Mouse (Mus musculus) heart, embryonic 13.5 days (tissue): ENCODE measurements around the gene Nenf. TPM values are rescaled to one million over a fixed set of nuclear protein-coding genes. Genes with fewer than 3 reads are reported as not detected.

Experiments used
- ATAC-seq: fragments of 200-750 bp; cut with Nextera tagmentation; 2 replicates; pipeline ENCODE4 v1.8.0; 2017; ENCODE audit warnings: moderate TSS enrichment; ENCODE audit not compliant: insufficient number of reproducible peaks, low FRiP score, low TSS enrichment; ENCODE audit errors: extremely low read depth
- H3K27ac ChIP-seq: fragments of 300-500 bp; sonication (generic); replicated peaks from 2 replicates; pipeline ENCODE4 v1.5.1; 2015; ENCODE audit warnings: moderate library complexity, mild to moderate bottlenecking, inconsistent platforms
- H3K27me3 ChIP-seq: fragments of 300-500 bp; sonication (generic); replicated peaks from 2 replicates; pipeline ENCODE4 v1.6.1; 2015; ENCODE audit warnings: mild to moderate bottlenecking, inconsistent platforms
- H3K36me3 ChIP-seq: fragments of 300-500 bp; sonication (generic); 2 replicates; pipeline ENCODE4 v1.6.1; 2015; ENCODE audit warnings: mild to moderate bottlenecking, inconsistent platforms
- H3K4me1 ChIP-seq: fragments of 300-500 bp; sonication (generic); 2 replicates; pipeline ENCODE4 v1.6.1; 2015; ENCODE audit warnings: inconsistent platforms
- H3K4me2 ChIP-seq: fragments of 300-500 bp; sonication (generic); 2 replicates; pipeline ENCODE4 v1.6.1; 2015; ENCODE audit warnings: inconsistent platforms, mild to moderate bottlenecking, moderate library complexity
- H3K4me3 ChIP-seq: fragments of 300-500 bp; sonication (generic); 2 replicates; pipeline ENCODE4 v1.5.1; 2015; ENCODE audit warnings: moderate library complexity, mild to moderate bottlenecking, inconsistent platforms
- H3K9ac ChIP-seq: fragments of 300-500 bp; sonication (generic); 2 replicates; pipeline ENCODE4 v1.6.1; 2015; ENCODE audit warnings: inconsistent platforms, mild to moderate bottlenecking, moderate library complexity
- H3K9me3 ChIP-seq: fragments of 300-500 bp; sonication (generic); 2 replicates; pipeline ENCODE4 v1.6.1; 2016; ENCODE audit warnings: inconsistent platforms
- WGBS: fragments of 180-500 bp; shearing (Covaris S2); methylation state at CpG from one replicate; pipeline ENCODE4 v1.1.7; 2015; ENCODE audit warnings: mixed read lengths; 5-methylcytosine and 5-hydroxymethylcytosine counted together
- polyA plus RNA-seq: library from polyadenylated mRNA; unstranded; fragments of >200 nt; fragmentation: Nextera tagmentation; extraction: Ambion mirVana; gene quantifications from 2 replicates; pipeline ENCODE4 v1.2.1, GENCODE M21; 2015

Nenf gene
- polyA plus RNA-seq, 1 experiment from 2014 or later, result 98.9 TPM

GRCm38 (mm10) chr1:191282319-191282718, 35.7 kb downstream of the Nenf start:
- Histone ChIP-seq H3K27me3 (no peaks in the 10 kb centered on the region; the same call in 1 of the 2 replicates), H3K4me3 (no peak overlapping the region), H3K27ac (no peak overlapping the region), H3K4me2 (no peak overlapping the region), H3K36me3 (no peaks in the 10 kb centered on the region), H3K9ac (no peak overlapping the region), H3K9me3 (no peaks in the 10 kb centered on the region), H3K4me1 (peaks cover 9% of the 10 kb centered on the region)
- 86% methylated on average over 1 of the region's 1 CpGs for WGBS
- ATAC-seq, result no peak

DNA sequence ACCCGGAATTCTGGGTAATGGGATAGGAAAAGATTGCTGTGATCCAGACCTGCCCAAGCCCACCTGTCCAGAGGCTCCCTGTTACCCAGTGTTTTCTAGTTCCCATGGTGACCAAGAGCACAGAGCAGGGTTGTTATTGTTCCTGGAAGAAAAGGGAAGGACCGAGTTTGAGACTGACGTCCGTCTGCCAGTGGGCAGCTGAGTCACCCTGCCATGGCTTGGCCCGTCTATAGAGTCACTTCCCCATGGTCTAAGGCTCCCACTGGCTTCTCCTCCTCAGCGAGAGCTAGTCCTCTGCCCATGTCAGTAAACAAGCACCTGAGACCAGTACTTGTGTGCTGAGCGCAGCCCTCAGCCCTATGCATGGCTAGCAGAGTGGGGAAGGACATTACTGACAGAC, 36.8 kb downstream of the Nenf start:
- no peaks in the 10 kb centered on the region for H3K36me3 ChIP-seq

DNA sequence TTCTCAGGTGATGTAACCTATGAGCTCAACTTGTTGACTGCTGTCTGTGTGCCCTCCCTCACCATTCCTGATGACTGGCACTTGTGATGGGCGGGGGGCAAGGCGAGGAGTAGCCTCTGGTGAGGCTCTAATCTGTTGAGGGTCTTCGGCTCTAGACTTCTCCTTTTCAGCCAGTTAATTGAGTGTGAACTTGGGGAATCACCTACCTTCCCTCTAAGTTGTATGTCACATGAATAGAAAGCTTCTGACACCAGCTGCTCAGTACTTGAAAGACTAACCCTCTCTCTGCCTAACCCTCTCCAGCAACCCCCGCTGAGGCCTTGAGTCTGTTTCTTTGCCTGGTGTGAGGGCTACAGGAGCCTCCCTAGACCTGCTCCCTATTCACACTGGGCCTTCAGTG, 39.7 kb downstream of the Nenf start:
- Histone ChIP-seq H3K9me3 (no peaks in the 10 kb centered on the region), H3K36me3 (no peaks in the 10 kb centered on the region), H3K4me3 (no peak overlapping the region), H3K9ac (no peak overlapping the region), H3K4me1 (peaks cover 17% of the 10 kb centered on the region), H3K4me2 (no peak overlapping the region), H3K27me3 (no peaks in the 10 kb centered on the region; the same call in 1 of the 2 replicates), H3K27ac (no peak overlapping the region)
- no peak for ATAC-seq
- 73% methylated on average over 4 of the region's 4 CpGs for WGBS

More for the DNA sequence above, 36.8 kb downstream of the Nenf start:
- H3K4me3 ChIP-seq, result no peak overlapping the region
- no peak for ATAC-seq
- H3K27me3 ChIP-seq, result no peaks in the 10 kb centered on the region; the same call in 1 of the 2 replicates
- peaks cover 17% of the 10 kb centered on the region for H3K4me1 ChIP-seq
- H3K27ac ChIP-seq, result no peak overlapping the region
- H3K9me3 ChIP-seq, result no peaks in the 10 kb centered on the region
- no peak overlapping the region for H3K4me2 ChIP-seq
- WGBS, result 57% methylated on average over 7 of the region's 7 CpGs
- no peak overlapping the region for H3K9ac ChIP-seq

GRCm38 (mm10) chr1:191277549-191278059, 40.4 kb downstream of the Nenf start:
- peak overlapping the region; percentile 48; the same call in 1 of the 2 replicates for H3K27ac ChIP-seq
- 71% methylated on average over 14 of the region's 14 CpGs for WGBS
- H3K9ac ChIP-seq, result no peak overlapping the region
- no peaks in the 10 kb centered on the region; the same call in 1 of the 2 replicates for H3K27me3 ChIP-seq
- H3K9me3 ChIP-seq, result no peaks in the 10 kb centered on the region
- H3K36me3 ChIP-seq, result no peaks in the 10 kb centered on the region
- peaks cover 17% of the 10 kb centered on the region for H3K4me1 ChIP-seq
- no peak for ATAC-seq
- H3K4me3 ChIP-seq, result no peak overlapping the region
- H3K4me2 ChIP-seq, result 0 out of 2 replicates have a peak overlapping the region, but pooled peaks have one; percentile 4

GRCm38 (mm10) chr1:191276181-191276580, 41.8 kb downstream of the Nenf start:
- no peak overlapping the region for H3K4me2 ChIP-seq
- no peak overlapping the region for H3K9ac ChIP-seq
- no peak overlapping the region for H3K27ac ChIP-seq
- no peak for ATAC-seq
- H3K9me3 ChIP-seq, result no peaks in the 10 kb centered on the region
- no peaks in the 10 kb centered on the region for H3K36me3 ChIP-seq
- no peaks in the 10 kb centered on the region; the same call in 1 of the 2 replicates for H3K27me3 ChIP-seq
- 93% methylated on average over 7 of the region's 7 CpGs for WGBS
- H3K4me1 ChIP-seq, result peaks cover 17% of the 10 kb centered on the region
- H3K4me3 ChIP-seq, result no peak overlapping the region

GRCm38 (mm10) chr1:191275527-191275926, 42.5 kb downstream of the Nenf start:
- no peak overlapping the region for H3K4me3 ChIP-seq
- H3K9me3 ChIP-seq, result no peaks in the 10 kb centered on the region
- H3K9ac ChIP-seq, result no peak overlapping the region
- H3K27ac ChIP-seq, result no peak overlapping the region
- H3K27me3 ChIP-seq, result no peaks in the 10 kb centered on the region; the same call in 1 of the 2 replicates
- no peaks in the 10 kb centered on the region for H3K36me3 ChIP-seq
- 8% methylated on average over 12 of the region's 12 CpGs for WGBS
- H3K4me2 ChIP-seq, result 0 out of 2 replicates have a peak overlapping the region, but pooled peaks have one; percentile 6
- peaks cover 17% of the 10 kb centered on the region for H3K4me1 ChIP-seq
- 0 out of 2 replicates have a peak, but pooled peaks have one; percentile 34 for ATAC-seq

- H3K9me3 ChIP-seq, result no peaks in the 10 kb centered on the region
- no peak overlapping the region for H3K27ac ChIP-seq
- H3K4me3 ChIP-seq, result no peak overlapping the region
- WGBS, result 72% methylated on average over 3 of the region's 3 CpGs
- H3K36me3 ChIP-seq, result no peaks in the 10 kb centered on the region
- H3K9ac ChIP-seq, result no peak overlapping the region
- peaks cover 37% of the 10 kb centered on the region for H3K4me1 ChIP-seq
- ATAC-seq, result no peak
- H3K27me3 ChIP-seq, result no peaks in the 10 kb centered on the region
- H3K4me2 ChIP-seq, result no peak overlapping the region
Measured at GRCm38 (mm10) chr1:191272660-191273059, 45.3 kb downstream of the Nenf start.

- Histone ChIP-seq H3K4me3 (no peak overlapping the region), H3K4me2 (peak overlapping the region; percentile 37), H3K4me1 (peaks cover 30% of the 10 kb centered on the region), H3K36me3 (no peaks in the 10 kb centered on the region), H3K9me3 (no peaks in the 10 kb centered on the region), H3K27me3 (no peaks in the 10 kb centered on the region), H3K27ac (peak overlapping the region; percentile 81), H3K9ac (peak overlapping the region; percentile 59)
- WGBS, result 20% methylated on average over 8 of the region's 8 CpGs
- no peak for ATAC-seq
Measured at GRCm38 (mm10) chr1:191269648-191269952, 48.4 kb downstream of the Nenf start.

DNA sequence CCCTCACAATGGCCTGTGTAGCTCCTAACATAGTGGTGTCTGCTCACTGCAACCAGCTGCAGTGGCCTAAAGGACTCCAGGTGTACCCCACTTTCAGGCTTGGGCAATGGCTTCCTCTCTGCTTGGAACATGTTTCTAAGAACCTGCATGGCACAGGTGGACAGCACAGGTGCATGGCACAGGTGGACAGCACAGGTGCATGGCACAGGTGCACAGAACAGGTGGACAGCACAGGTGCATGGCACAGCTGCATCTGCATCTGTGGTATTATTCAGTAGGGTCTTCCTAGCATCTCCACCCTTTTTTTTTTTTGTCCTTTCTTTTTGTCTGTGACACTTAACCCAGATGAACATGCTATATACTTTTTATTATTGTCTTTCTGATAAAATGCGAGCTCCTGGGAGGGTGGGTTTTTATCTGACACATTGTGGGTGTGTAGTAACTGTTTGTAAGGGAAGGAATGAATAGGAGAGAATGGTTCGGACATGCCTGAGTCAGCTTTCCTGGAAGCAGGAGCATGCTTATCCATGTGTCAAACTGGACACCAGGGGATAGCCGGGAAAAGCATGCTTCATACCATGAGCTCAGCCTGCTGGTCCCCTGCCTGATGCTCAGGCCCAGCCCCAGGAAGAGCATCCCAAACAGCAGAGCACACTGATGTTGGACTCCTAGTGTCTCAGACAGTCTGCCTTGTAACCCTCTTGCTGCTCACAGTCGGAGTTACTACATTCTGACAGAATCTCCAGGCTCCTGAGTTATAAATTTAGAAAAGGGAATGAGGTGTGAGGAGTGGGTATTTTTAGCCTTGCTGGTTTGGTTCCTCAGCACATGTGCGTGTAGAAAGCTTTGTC, 49.0 kb downstream of the Nenf start:
- Histone ChIP-seq H3K9me3 (no peaks in the 10 kb centered on the region), H3K4me3 (no peak overlapping the region), H3K36me3 (no peaks in the 10 kb centered on the region), H3K4me2 (peak overlapping the region; percentile 37), H3K27me3 (no peaks in the 10 kb centered on the region), H3K27ac (peak overlapping the region; percentile 81), H3K9ac (peak overlapping the region; percentile 59), H3K4me1 (peaks cover 30% of the 10 kb centered on the region)
- no peak for ATAC-seq
- 33% methylated on average over 5 of the region's 5 CpGs for whole genome bisulfite sequencing

GRCm38 (mm10) chr1:191267856-191268255, 50.1 kb downstream of the Nenf start:
- 37% methylated on average over 5 of the region's 5 CpGs for WGBS
- Histone ChIP-seq H3K27me3 (no peaks in the 10 kb centered on the region), H3K9ac (0 out of 2 replicates have a peak overlapping the region, but pooled peaks have one; percentile 19), H3K36me3 (no peaks in the 10 kb centered on the region), H3K4me1 (peaks cover 30% of the 10 kb centered on the region), H3K9me3 (no peaks in the 10 kb centered on the region), H3K4me2 (no peak overlapping the region), H3K27ac (no peak overlapping the region), H3K4me3 (no peak overlapping the region)
- no peak for ATAC-seq

- no peak for ATAC-seq
- no peak overlapping the region for H3K4me2 ChIP-seq
Measured at GRCm38 (mm10) chr1:191267162-191267561, 50.8 kb downstream of the Nenf start.

More at GRCm38 (mm10) chr1:191267162-191267561, 50.8 kb downstream of the Nenf start:
- no peak overlapping the region for H3K9ac ChIP-seq
- WGBS, result 82% methylated on average over 5 of the region's 5 CpGs
- no peaks in the 10 kb centered on the region for H3K36me3 ChIP-seq
- no peaks in the 10 kb centered on the region for H3K27me3 ChIP-seq
- no peaks in the 10 kb centered on the region for H3K9me3 ChIP-seq
- no peak overlapping the region for H3K4me3 ChIP-seq
- no peak overlapping the region for H3K27ac ChIP-seq
- peaks cover 30% of the 10 kb centered on the region for H3K4me1 ChIP-seq
